Comparison of ENCODE assay signal across 8 mouse cellular contexts in genomic region chr12:103389348-103389727, GRCm38 (mm10). TPM values are rescaled to one million over a fixed set of nuclear protein-coding genes. Genes with fewer than 3 reads are reported as not detected.
DNase-seq lines count a peak whose midpoint lies in the region; ATAC-seq and TF ChIP-seq lines count a peak whose summit lies in the region.

No protein-coding gene starts in this region.

- H3K27ac ChIP-seq in heart, embryonic 11.5 days (ENCODE audit: low read depth, low read length), result peak overlapping the region; percentile 72
- H3K27ac ChIP-seq in ES-E14 (ENCODE audit: insufficient read depth, low read depth, low read length, poor library complexity, severe bottlenecking), result no peak overlapping the region
- H3K27ac ChIP-seq in forebrain, embryonic 13.5 days, result no peak overlapping the region
- peak overlapping the region; percentile 92 for H3K27ac ChIP-seq in liver, embryonic 15.5 days (replicated peaks)

- no peaks in the 10 kb centered on the region for H3K9me3 ChIP-seq in heart, embryonic 11.5 days (replicated peaks; ENCODE audit: control insufficient read depth, low read length)
- H3K9me3 ChIP-seq in ES-E14 (ENCODE audit: control insufficient read depth, insufficient read depth, low read depth, low read length), result no peaks in the 10 kb centered on the region
- no peaks in the 10 kb centered on the region for H3K9me3 ChIP-seq in forebrain, embryonic 13.5 days (replicated peaks)
- no peaks in the 10 kb centered on the region for H3K9me3 ChIP-seq in liver, embryonic 15.5 days (replicated peaks)

- ATAC-seq in heart, embryonic 11.5 days (replicated peaks; ENCODE audit: insufficient number of reproducible peaks, low FRiP score, low TSS enrichment), result no peak
- no peak for ATAC-seq in forebrain, embryonic 13.5 days
- ATAC-seq in liver, embryonic 15.5 days (ENCODE audit: insufficient read depth), result peak; percentile 16; the same call in 1 of the 2 replicates
- no peak for ATAC-seq in monocyte, adult 5-6 weeks (replicated peaks; ENCODE audit: insufficient number of reproducible peaks, low FRiP score, low TSS enrichment, poor library complexity, severe bottlenecking)

- WGBS in heart, embryonic 11.5 days (ENCODE audit: insufficient replicate concordance), result 49% methylated on average over 2 of the region's 2 CpGs
- WGBS in forebrain, embryonic 13.5 days, result 53% methylated on average over 2 of the region's 2 CpGs
- 40% methylated on average over 2 of the region's 2 CpGs for WGBS in liver, embryonic 15.5 days (ENCODE audit: insufficient replicate concordance)

- H3K9ac ChIP-seq in heart, embryonic 11.5 days (ENCODE audit: low read depth, low read length), result peak overlapping the region; percentile 87
- H3K9ac ChIP-seq in ES-E14 (ENCODE audit: insufficient read depth, low read depth, low read length, poor library complexity, severe bottlenecking), result peak overlapping the region; percentile 62; the same call in 1 of the 2 replicates
- H3K9ac ChIP-seq in forebrain, embryonic 13.5 days, result peak overlapping the region; percentile 94
- H3K9ac ChIP-seq in liver, embryonic 15.5 days, result peak overlapping the region; percentile 92

- peak overlapping the region; percentile 81 for H3K4me2 ChIP-seq in heart, embryonic 11.5 days
- peak overlapping the region; percentile 87 for H3K4me2 ChIP-seq in forebrain, embryonic 13.5 days
- H3K4me2 ChIP-seq in liver, embryonic 15.5 days, result peak overlapping the region; percentile 78

- peaks cover 41% of the 10 kb centered on the region for H3K4me1 ChIP-seq in heart, embryonic 11.5 days (ENCODE audit: control insufficient read depth, insufficient read depth, low read length)
- H3K4me1 ChIP-seq in ES-E14 (ENCODE audit: control insufficient read depth in 2 of 2, insufficient read depth in 2 of 2, low read length in 2 of 2, poor library complexity in 1 of 2), result peaks cover 0 to 3% of the 10 kb centered on the region in 2 experiments; a peak in 1 of 4 replicates
- H3K4me1 ChIP-seq in forebrain, embryonic 13.5 days, result peaks cover 14% of the 10 kb centered on the region
- peaks cover 64% of the 10 kb centered on the region for H3K4me1 ChIP-seq in liver, embryonic 15.5 days (replicated peaks)

- no peak for DNase-seq in heart, postnatal 10 days
- no peak for DNase-seq in ES-E14 (ENCODE audit: low read depth, low spot score)
- DNase-seq in left cerebral cortex, postnatal 36 days (ENCODE audit: low spot score in 2 of 2), result no peak
- DNase-seq in thymus, postnatal 14 days, result no peak

- in situ Hi-C loops in ES-E14 (cut with MboI; ENCODE audit: low sequenced_read_pairs in 2 of 2, unreplicated experiment in 2 of 2), result no loop called here

- peak overlapping the region; percentile 77 for H3K4me3 ChIP-seq in heart, embryonic 11.5 days (ENCODE audit: low read depth, low read length)
- peak overlapping the region; percentile 69 to 80 for H3K4me3 ChIP-seq in ES-E14 (ENCODE audit: insufficient read depth in 1 of 2, low read depth in 1 of 2, low read length in 2 of 2, poor library complexity in 1 of 2, severe bottlenecking in 1 of 2)
- H3K4me3 ChIP-seq in forebrain, embryonic 13.5 days, result peak overlapping the region; percentile 77
- peak overlapping the region; percentile 84 for H3K4me3 ChIP-seq in liver, embryonic 15.5 days (replicated peaks)

- H3K36me3 ChIP-seq in heart, embryonic 11.5 days (ENCODE audit: control insufficient read depth, insufficient read depth, low read length), result no peaks in the 10 kb centered on the region
- H3K36me3 ChIP-seq in ES-E14 (ENCODE audit: control insufficient read depth, insufficient read depth, low read length, poor library complexity, severe bottlenecking), result no peaks in the 10 kb centered on the region
- no peaks in the 10 kb centered on the region for H3K36me3 ChIP-seq in forebrain, embryonic 13.5 days (ENCODE audit: poor library complexity, severe bottlenecking)
- peaks cover 23% of the 10 kb centered on the region for H3K36me3 ChIP-seq in liver, embryonic 15.5 days (replicated peaks)

- no peaks in the 10 kb centered on the region for H3K27me3 ChIP-seq in heart, embryonic 11.5 days (ENCODE audit: control insufficient read depth, insufficient read depth, low read length)
- H3K27me3 ChIP-seq in forebrain, embryonic 13.5 days, result no peaks in the 10 kb centered on the region
- no peaks in the 10 kb centered on the region for H3K27me3 ChIP-seq in liver, embryonic 15.5 days

- intact Hi-C loops in heart, postnatal 10 days (cut with DNase I), result no loop called here
- intact Hi-C loops in left cerebral cortex, postnatal 36 days (cut with DNase I), result no loop called here

TF ChIP-seq in ES-E14, 5 proteins besides CTCF, POLR2A, EP300 and RAD21:
- TF ChIP-seq HCFC1 (IDR thresholded peaks at IDR 0.05; ENCODE audit: borderline replicate concordance, insufficient read depth, low read length), result no peak
- no peak for TF ChIP-seq MAFK (IDR thresholded peaks at IDR 0.05; ENCODE audit: insufficient read depth, low read depth, low read length)
- TF ChIP-seq ZC3H11A (IDR thresholded peaks at IDR 0.05; ENCODE audit: borderline replicate concordance, low read depth, low read length), result no peak
- TF ChIP-seq ZNF384 (IDR thresholded peaks at IDR 0.05; ENCODE audit: low read depth, low read length), result no peak
- no peak for TF ChIP-seq CHD2 (IDR thresholded peaks at IDR 0.05; ENCODE audit: low read depth, low read length)

RNA-seq across cellular contexts. Expression of gene Otub2, which starts 0.9 kb away (rescaled TPM):
- polyA plus RNA-seq in heart, embryonic 11.5 days (2014; fragmentation: Nextera tagmentation; extraction: Ambion mirVana), result 20.1 and 24.3 TPM in 2 replicates
- total RNA-seq in heart, postnatal 10 days (2021), result 1 to 10 TPM; 2.7 to 3.4 TPM
- 4.8 and 7.0 TPM in 2 replicates for total RNA-seq in ES-E14 (2012; rRNA removed)
- 14.5 and 18.4 TPM in 2 replicates for polyA plus RNA-seq in forebrain, embryonic 13.5 days (2015; fragmentation: Nextera tagmentation; extraction: Ambion mirVana)
- polyA plus RNA-seq in liver, embryonic 15.5 days (2015; fragmentation: Nextera tagmentation; extraction: Ambion mirVana), result 28.5 and 28.9 TPM in 2 replicates
- 10 to 100 TPM; 31.1 to 38.6 TPM for total RNA-seq in left cerebral cortex, postnatal 36 days (2021)
- total RNA-seq in monocyte, adult 5-6 weeks (2017), result 0.68 to 2.0 TPM (median 1.5 TPM) in 3 replicates

RNA-seq across cellular contexts. Expression of gene 9330161L09Rik, which starts 18.3 kb away (rescaled TPM):
- polyA plus RNA-seq in heart, embryonic 11.5 days (2014; fragmentation: Nextera tagmentation; extraction: Ambion mirVana), result 0.52 and 0.53 TPM in 2 replicates
- 1 to 10 TPM in 1 of 2 experiments, under 1 TPM in 1; 0.97 to 1.8 TPM for total RNA-seq in heart, postnatal 10 days (2021)
- 2.1 and 3.8 TPM in 2 replicates for total RNA-seq in ES-E14 (2012; rRNA removed)
- 0.34 and 0.48 TPM in 2 replicates for polyA plus RNA-seq in forebrain, embryonic 13.5 days (2015; fragmentation: Nextera tagmentation; extraction: Ambion mirVana)
- 0.12 and 0.26 TPM in 2 replicates for polyA plus RNA-seq in liver, embryonic 15.5 days (2015; fragmentation: Nextera tagmentation; extraction: Ambion mirVana)
- 1 to 10 TPM; 2.1 to 2.8 TPM for total RNA-seq in left cerebral cortex, postnatal 36 days (2021)
- total RNA-seq in monocyte, adult 5-6 weeks (2017), result 1.3 to 3.6 TPM (median 1.4 TPM) in 3 replicates

RNA-seq across cellular contexts. Expression of gene Asb2, which starts 33.5 kb away (rescaled TPM):
- polyA plus RNA-seq in heart, embryonic 11.5 days (2014; fragmentation: Nextera tagmentation; extraction: Ambion mirVana), result 225 and 236 TPM in 2 replicates
- total RNA-seq in heart, postnatal 10 days (2021), result 100 to 1,000 TPM; 406 to 430 TPM
- total RNA-seq in ES-E14 (2012; rRNA removed), result 0.27 TPM in 1 of 2 replicates, not detected in the other
- polyA plus RNA-seq in forebrain, embryonic 13.5 days (2015; fragmentation: Nextera tagmentation; extraction: Ambion mirVana), result 0.40 and 0.60 TPM in 2 replicates
- 3.5 and 3.9 TPM in 2 replicates for polyA plus RNA-seq in liver, embryonic 15.5 days (2015; fragmentation: Nextera tagmentation; extraction: Ambion mirVana)
- 1 to 10 TPM; 2.8 to 4.0 TPM for total RNA-seq in left cerebral cortex, postnatal 36 days (2021)
- 0.96 to 4.0 TPM (median 1.2 TPM) in 3 replicates for total RNA-seq in monocyte, adult 5-6 weeks (2017)

RNA-seq across cellular contexts. Expression of gene Ddx24, which starts 36.3 kb away (rescaled TPM):
- 72.5 and 74.2 TPM in 2 replicates for polyA plus RNA-seq in heart, embryonic 11.5 days (2014; fragmentation: Nextera tagmentation; extraction: Ambion mirVana)
- 10 to 100 TPM; 82.2 to 94.5 TPM for total RNA-seq in heart, postnatal 10 days (2021)
- 86.2 and 107 TPM in 2 replicates for total RNA-seq in ES-E14 (2012; rRNA removed)
- 149 and 175 TPM in 2 replicates for polyA plus RNA-seq in forebrain, embryonic 13.5 days (2015; fragmentation: Nextera tagmentation; extraction: Ambion mirVana)
- 32.3 and 47.5 TPM in 2 replicates for polyA plus RNA-seq in liver, embryonic 15.5 days (2015; fragmentation: Nextera tagmentation; extraction: Ambion mirVana)
- 100 to 1,000 TPM; 209 to 229 TPM for total RNA-seq in left cerebral cortex, postnatal 36 days (2021)
- 105 to 146 TPM (median 129 TPM) in 3 replicates for total RNA-seq in monocyte, adult 5-6 weeks (2017)

RNA-seq across cellular contexts. Expression of gene Ifi27, which starts 44.7 kb away (rescaled TPM):
- 11.5 and 12.1 TPM in 2 replicates for polyA plus RNA-seq in heart, embryonic 11.5 days (2014; fragmentation: Nextera tagmentation; extraction: Ambion mirVana)
- total RNA-seq in heart, postnatal 10 days (2021), result 100 to 1,000 TPM in 1 of 2 experiments, 10 to 100 TPM in 1; 75.4 to 153 TPM
- total RNA-seq in ES-E14 (2012; rRNA removed), result 0.48 and 2.1 TPM in 2 replicates
- polyA plus RNA-seq in forebrain, embryonic 13.5 days (2015; fragmentation: Nextera tagmentation; extraction: Ambion mirVana), result 2.7 and 3.4 TPM in 2 replicates
- 26.4 and 31.5 TPM in 2 replicates for polyA plus RNA-seq in liver, embryonic 15.5 days (2015; fragmentation: Nextera tagmentation; extraction: Ambion mirVana)
- total RNA-seq in left cerebral cortex, postnatal 36 days (2021), result 10 to 100 TPM; 59.2 to 69.4 TPM
- 33.7 to 72.1 TPM (median 37.1 TPM) in 3 replicates for total RNA-seq in monocyte, adult 5-6 weeks (2017)

Comparison
In these comparisons a context has a peak if more than half of its experiments do, and no peak if none do; other contexts are left out.
1. H3K27ac ChIP-seq: peak in heart, embryonic 11.5 days (single experiment) and liver, embryonic 15.5 days (single experiment); none in ES-E14 (single experiment) and forebrain, embryonic 13.5 days (single experiment).
2. RNA of gene Asb2, which starts 33.5 kb away (total RNA-seq): 406 to 430 TPM in heart, postnatal 10 days; 2.8 to 4.0 TPM in left cerebral cortex, postnatal 36 days, 0.96 to 4.0 TPM in monocyte, adult 5-6 weeks and 0.27 TPM in ES-E14; every median in the first group is over 10 times any median in the second.
3. Peak in every context shown above with its lines, with median percentiles within 50 percentile points of each other: H3K4me2 ChIP-seq, H3K4me3 ChIP-seq and H3K9ac ChIP-seq.